Mouse (Mus musculus) common myeloid progenitor, adult 5-6 weeks (primary cell): ENCODE results near the gene Nme8. TPM values are rescaled to one million over a fixed set of nuclear protein-coding genes. Genes with fewer than 3 reads are reported as not detected.

ENCODE experiments used
- ATAC-seq: replicated peaks from 2 replicates; pipeline ENCODE4 v1.8.0; 2016; ENCODE audit warnings: low read depth, mild to moderate bottlenecking, moderate TSS enrichment, inconsistent platforms; ENCODE audit not compliant: poor library complexity, severe bottlenecking
- total RNA-seq: library from RNA; stranded (forward); fragments of 200-1000, 187-1606 nt; gene quantifications from 2 replicates; pipeline ENCODE4 v1.2.3, GENCODE M21; 2017

Gene Nme8
- total RNA-seq, 1 experiment from 2014 or later: not detected

GRCm38 (mm10) chr13:19603719-19604118, 93.9 kb downstream of the Nme8 start:
- ATAC-seq: no peak

- no peak for ATAC-seq
These were observed 95.1 kb downstream of the Nme8 start for GRCm38 (mm10) chr13:19602531-19602930.

- no peak for ATAC-seq
These were observed 98.4 kb downstream of the Nme8 start for GRCm38 (mm10) chr13:19599242-19599641.

GRCm38 (mm10) chr13:19595141-19595540, 102.5 kb downstream of the Nme8 start:
- ATAC-seq: no peak

Other genes starting within 250 kb of the Nme8 start
- gene Epdr1, start 77.9 kb downstream of the Nme8 start, total RNA-seq: 19.0 and 22.5 TPM in 2 replicates
- 1.3 and 2.5 TPM in 2 replicates for gene Sfrp4, start 74.7 kb downstream of the Nme8 start, total RNA-seq
- 2.8 and 2.9 TPM in 2 replicates for gene Gpr141, start 126.5 kb upstream of the Nme8 start, total RNA-seq